Mouse (Mus musculus): ENCODE measurements at regions not wholly inside any gene's neighbourhood (a gene's known extent, or its start where the extent isn't known, plus 50 kb on each side); places are given as distances from the start of the nearest gene placed in this dataset.
"Not testable (repeated sequence)": the region's sequence is repeated elsewhere in the genome, so short reads cannot be mapped to it uniquely, and the experiment has no call there.

DNA sequence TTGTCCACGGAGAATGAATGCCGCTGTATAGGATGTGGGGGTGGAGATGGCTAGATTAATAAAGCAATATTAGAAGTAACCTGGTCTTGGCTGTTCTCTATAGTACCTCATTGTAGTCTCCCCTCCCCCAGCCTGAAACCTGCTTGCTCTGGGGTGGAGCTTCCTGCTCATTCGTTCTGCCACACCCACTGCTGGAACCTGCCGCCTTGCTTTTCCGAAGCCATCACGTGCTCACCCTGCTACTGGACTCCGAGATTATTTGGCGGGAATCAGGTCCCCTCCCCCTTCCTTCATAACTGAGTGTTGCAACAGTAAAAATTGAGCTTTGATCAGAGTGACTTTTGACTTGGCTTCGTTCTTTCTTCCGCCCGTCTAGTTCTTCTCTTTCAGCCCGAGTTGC lies 112.5 kb upstream of the Daam1 start:
- DNase-seq (ENCODE audit: low spot score): not testable (repeated sequence)

DNA sequence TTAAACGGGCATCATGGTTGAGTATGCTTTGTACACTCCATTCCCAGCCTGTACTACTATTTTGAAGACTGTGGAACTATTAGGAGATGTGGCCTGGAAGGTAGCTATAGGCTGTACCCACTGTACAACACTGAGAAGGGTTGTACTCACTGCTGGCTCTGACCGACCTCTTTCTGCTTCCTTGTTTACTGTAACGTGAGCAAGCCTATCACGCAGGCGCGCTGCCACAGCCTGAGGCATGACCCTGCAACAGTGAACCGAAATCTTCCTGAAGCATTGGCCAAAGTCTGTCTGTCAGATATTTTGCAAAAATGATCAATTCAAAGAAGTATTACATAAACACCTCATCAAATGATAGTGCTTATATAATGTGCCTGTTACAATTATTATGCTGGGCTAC lies 112.0 kb upstream of the Daam1 start:
- DNase-seq (ENCODE audit: low spot score): no peak

- DNase-seq (ENCODE audit: low spot score): no peak
Observed at GRCm38 (mm10) chr12:71725140-71725539, 105.7 kb upstream of the Daam1 start.

DNA sequence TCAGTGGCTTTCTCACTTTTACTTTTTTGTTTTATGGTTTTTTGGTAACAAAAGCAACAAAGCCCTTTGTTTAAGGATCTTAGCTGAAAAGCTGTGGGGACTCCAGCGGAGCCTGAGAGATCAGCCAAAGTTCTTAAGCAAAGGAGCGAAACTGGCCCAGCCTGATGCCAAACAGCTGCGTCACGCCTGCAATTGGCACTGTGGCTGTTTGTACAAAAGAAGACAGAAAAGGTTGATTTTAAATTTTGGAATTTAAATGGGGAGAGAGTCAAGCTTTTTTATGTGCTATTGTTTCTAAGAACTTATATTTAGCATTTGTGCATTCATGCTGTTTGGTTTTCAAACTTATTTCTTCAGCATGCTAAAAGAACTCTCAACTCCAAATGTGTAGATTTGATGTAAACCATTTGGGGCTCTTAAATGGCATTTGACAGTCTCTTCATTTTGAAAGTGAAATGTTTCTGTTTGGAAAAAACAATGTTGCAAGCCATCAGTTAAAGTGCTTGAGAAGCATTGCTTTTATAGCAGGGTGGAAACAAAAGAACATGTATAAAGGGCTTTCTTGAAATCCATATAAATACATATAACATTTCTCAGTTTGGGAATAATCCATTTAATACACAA lies 105.1 kb upstream of the Daam1 start:
- no peak for DNase-seq (ENCODE audit: low spot score)

GRCm38 (mm10) chr12:71743345-71743744 lies 87.5 kb upstream of the Daam1 start:
- DNase-seq (ENCODE audit: low spot score): no peak

GRCm38 (mm10) chr12:71746011-71746410 lies 84.9 kb upstream of the Daam1 start:
- no peak for DNase-seq (ENCODE audit: low spot score)

DNA sequence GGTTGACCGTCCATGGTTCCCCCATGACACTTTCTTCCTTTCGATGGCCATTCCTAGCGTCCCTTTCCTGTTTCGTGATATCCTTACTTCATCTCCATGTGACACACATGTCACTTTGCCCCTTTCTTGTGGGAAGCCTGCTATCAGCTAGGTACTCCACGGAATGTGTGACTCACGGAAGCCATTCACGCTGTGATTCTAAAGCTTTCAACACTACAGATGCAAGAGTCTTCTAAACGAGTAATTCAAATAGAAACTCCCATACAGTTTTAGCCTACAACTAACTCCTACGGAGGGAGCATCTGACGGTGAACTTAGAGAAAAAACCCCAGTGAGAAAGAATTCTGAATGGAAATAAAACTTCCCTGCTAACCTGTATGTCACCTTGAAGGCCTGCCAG lies 83.5 kb upstream of the Daam1 start:
- DNase-seq (ENCODE audit: low spot score): no peak

GRCm38 (mm10) chr12:71747831-71748368 lies 83.0 kb upstream of the Daam1 start:
- peak; percentile 55 for DNase-seq (ENCODE audit: low spot score)

GRCm38 (mm10) chr12:71748731-71749130 lies 82.1 kb upstream of the Daam1 start:
- DNase-seq (ENCODE audit: low spot score): peak; percentile 73

- no peak for DNase-seq (ENCODE audit: low spot score)
Observed at GRCm38 (mm10) chr12:71749668-71750067, 81.2 kb upstream of the Daam1 start.

DNA sequence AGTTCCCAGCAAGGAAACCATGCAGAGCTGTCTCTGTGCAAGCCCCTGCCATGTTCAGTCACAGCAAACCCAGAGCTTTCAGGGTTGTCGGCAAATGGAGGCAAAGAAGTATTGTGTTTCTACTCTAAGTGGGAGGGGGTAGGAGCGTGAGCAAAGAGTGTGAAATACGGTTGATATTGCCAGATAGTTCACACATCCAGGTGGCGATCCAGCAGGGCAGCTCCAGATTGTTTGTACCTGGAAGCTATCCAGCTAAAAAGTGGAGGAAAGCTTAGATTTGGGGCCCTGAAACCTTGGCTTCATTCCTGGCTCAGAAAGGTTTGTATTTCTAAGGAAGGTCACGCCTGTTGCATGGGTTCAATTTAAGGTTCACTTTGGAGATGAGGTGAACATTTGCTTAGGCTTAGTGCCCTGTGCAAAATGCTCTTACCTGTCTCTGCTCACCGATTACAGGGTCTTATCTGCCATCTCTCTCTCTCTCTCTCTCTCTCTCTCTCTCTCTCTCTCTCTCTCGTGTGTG lies 78.1 kb upstream of the Daam1 start:
- no peak for DNase-seq (ENCODE audit: low spot score)

- DNase-seq (ENCODE audit: low spot score): no peak
Observed at GRCm38 (mm10) chr12:71753276-71753675, 77.6 kb upstream of the Daam1 start.

DNA sequence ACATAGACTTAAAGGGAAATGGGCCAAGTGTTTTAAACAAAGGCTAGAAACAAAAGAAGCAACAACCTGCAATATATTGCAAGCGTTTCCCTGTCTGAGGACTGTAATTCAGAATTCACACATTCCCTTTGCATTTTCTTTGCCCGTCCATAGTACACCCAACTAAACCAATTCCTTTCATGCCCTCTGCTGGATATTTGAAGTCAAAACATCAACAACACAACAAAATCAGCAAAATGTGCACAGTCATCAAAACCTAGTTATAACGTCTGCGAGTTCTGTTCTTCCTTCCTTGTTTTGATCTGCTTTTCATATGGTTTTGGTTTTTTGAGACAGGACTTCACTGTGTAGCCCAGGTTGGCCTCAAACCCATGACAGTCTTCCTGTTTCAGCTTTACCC lies 67.7 kb upstream of the Daam1 start:
- DNase-seq (ENCODE audit: low spot score): no peak

DNA sequence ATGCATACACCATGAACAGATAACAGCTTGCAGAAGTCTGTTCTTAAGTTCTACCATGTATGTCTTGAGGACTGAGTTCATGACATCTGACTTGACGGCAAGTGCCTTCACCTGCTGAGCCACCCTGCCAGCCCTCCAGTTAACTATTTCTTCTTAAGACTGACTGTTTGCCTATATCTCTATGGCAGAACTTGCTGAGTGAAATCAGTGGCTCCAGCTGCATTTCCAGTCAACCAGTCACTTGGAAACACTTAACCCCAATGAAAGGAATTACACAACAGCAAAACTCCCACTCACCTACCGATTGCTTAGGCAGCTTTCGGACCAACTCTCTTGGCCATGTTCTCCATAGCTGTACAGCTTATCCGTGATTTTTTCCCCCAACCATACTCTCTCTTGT lies 64.8 kb upstream of the Daam1 start:
- DNase-seq (ENCODE audit: low spot score): no peak

GRCm38 (mm10) chr12:71766636-71767035 lies 64.2 kb upstream of the Daam1 start:
- DNase-seq (ENCODE audit: low spot score): no peak

GRCm38 (mm10) chr12:71767896-71768295 lies 63.0 kb upstream of the Daam1 start:
- DNase-seq (ENCODE audit: low spot score): no peak

- peak; percentile 79 for DNase-seq (ENCODE audit: low spot score)
Observed at GRCm38 (mm10) chr12:71768471-71768870, 62.4 kb upstream of the Daam1 start.

GRCm38 (mm10) chr12:71768890-71769289 lies 62.0 kb upstream of the Daam1 start:
- no peak for DNase-seq (ENCODE audit: low spot score)

GRCm38 (mm10) chr12:71769302-71769701 lies 61.6 kb upstream of the Daam1 start:
- DNase-seq (ENCODE audit: low spot score): no peak

DNA sequence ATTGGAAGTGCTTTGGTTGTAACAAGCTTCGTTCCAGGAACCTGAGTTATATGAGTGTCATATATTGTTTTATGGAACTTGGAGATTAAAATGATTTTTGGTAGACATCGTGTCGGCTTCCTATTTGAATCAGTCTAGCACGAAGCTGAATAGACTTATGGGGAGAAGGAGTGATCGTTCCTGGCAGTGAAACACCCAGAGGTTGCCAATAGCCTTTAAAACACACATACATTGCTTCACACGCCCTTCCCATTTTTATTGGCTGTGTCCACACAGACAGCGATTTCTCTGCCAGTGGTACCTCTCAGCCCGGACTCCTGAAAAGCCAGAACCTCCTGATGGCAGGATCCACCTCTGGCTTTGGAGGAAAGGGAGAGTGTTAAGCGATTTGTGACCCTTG lies 57.0 kb upstream of the Daam1 start:
- no peak for DNase-seq (ENCODE audit: low spot score)

DNA sequence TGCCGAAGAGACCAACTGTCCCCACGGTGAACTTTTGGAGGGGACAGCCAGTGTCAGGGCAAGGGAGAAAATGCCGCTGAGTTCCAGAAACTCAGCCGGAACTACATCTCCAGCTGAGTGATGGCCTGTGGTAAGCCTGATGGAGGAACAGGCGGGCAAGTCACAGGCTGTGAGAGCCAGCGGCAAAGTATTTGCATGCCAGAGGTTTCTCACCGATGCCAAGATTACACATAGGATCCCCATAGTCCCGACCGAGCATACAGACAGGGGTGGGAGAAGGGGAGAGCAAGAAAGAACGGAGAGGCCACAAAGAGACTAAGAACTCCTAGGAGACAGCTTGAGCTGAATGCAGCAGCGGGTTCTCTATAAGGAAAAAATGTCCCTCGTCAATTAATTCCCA lies 55.8 kb upstream of the Daam1 start:
- no peak for DNase-seq (ENCODE audit: low spot score)

- DNase-seq (ENCODE audit: low spot score): no peak
Observed at GRCm38 (mm10) chr12:71778137-71778536, 52.7 kb upstream of the Daam1 start.

DNA sequence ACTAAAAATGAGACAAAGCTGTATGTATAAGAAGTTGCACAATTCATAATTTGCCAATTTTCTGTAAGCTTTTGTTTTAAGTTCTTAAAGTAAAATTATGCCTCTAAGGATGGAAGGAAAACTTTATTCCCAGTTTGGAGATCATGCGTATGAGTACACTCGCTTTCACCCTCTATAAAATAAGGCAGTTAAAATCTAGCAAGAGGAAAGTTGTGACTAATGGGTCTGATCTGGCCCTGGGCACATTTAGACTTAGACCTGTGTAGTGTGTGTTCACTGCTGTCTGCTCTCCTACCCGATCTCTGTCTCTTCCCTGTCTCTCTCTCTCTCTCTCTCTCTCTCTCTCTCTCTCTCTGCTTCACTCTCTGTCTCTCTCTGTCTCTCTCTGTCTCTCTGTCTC lies 51.9 kb upstream of the Daam1 start:
- no peak for DNase-seq (ENCODE audit: low spot score)

GRCm38 (mm10) chr12:71779418-71779817 lies 51.5 kb upstream of the Daam1 start:
- no peak for DNase-seq (ENCODE audit: low spot score)

Data from adipocyte (in vitro differentiated cells).